Mouse (Mus musculus): ENCODE measurements at regions not wholly inside any gene's neighbourhood (a gene's known extent, or its start where the extent isn't known, plus 50 kb on each side); places are given as distances from the start of the nearest gene placed in this dataset.
A peak's percentile ranks its signal among the peaks of the same experiment; 100 is the strongest.

GRCm38 (mm10) chr3:157759856-157760255 is 165.0 kb downstream of the Cth start:
- Histone ChIP-seq H3K27me3 (ENCODE audit: control insufficient read depth, insufficient read depth, low read length) (no peaks in the 10 kb centered on the region), H3K4me3 (replicated peaks; ENCODE audit: insufficient read depth, low read depth, low read length) (no peak overlapping the region), H3K4me1 (ENCODE audit: control insufficient read depth, insufficient read depth, low read length) (no peaks in the 10 kb centered on the region), H3K27ac (ENCODE audit: insufficient read depth, low read length) (no peak overlapping the region)
- no peak for DNase-seq
- WGBS, result 93% methylated on average over 1 of the region's 1 CpGs
- TF ChIP-seq CTCF (IDR thresholded peaks at IDR 0.05; ENCODE audit: borderline replicate concordance, insufficient read depth, low read depth, low read length) (no peak), POLR2A (IDR thresholded peaks at IDR 0.05; ENCODE audit: borderline replicate concordance, insufficient read depth, low read length) (no peak)

GRCm38 (mm10) chr3:157754826-157755225 is 170.1 kb downstream of the Cth start:
- Histone ChIP-seq H3K27me3 (ENCODE audit: control insufficient read depth, insufficient read depth, low read length) (no peaks in the 10 kb centered on the region), H3K27ac (ENCODE audit: insufficient read depth, low read length) (no peak overlapping the region), H3K4me1 (ENCODE audit: control insufficient read depth, insufficient read depth, low read length) (no peaks in the 10 kb centered on the region), H3K4me3 (replicated peaks; ENCODE audit: insufficient read depth, low read depth, low read length) (no peak overlapping the region)
- no peak for DNase-seq
- no peak for TF ChIP-seq POLR2A (IDR thresholded peaks at IDR 0.05; ENCODE audit: borderline replicate concordance, insufficient read depth, low read length)
- no peak for TF ChIP-seq CTCF (IDR thresholded peaks at IDR 0.05; ENCODE audit: borderline replicate concordance, insufficient read depth, low read depth, low read length)
- 63% methylated on average over 4 of the region's 4 CpGs for WGBS

- no peak for DNase-seq
- peaks cover 7% of the 10 kb centered on the region for H3K4me1 ChIP-seq (ENCODE audit: control insufficient read depth, insufficient read depth, low read length)
- WGBS, result 32% methylated on average over 3 of the region's 3 CpGs
- TF ChIP-seq POLR2A (IDR thresholded peaks at IDR 0.05; ENCODE audit: borderline replicate concordance, insufficient read depth, low read length) (no peak), CTCF (IDR thresholded peaks at IDR 0.05; ENCODE audit: borderline replicate concordance, insufficient read depth, low read depth, low read length) (no peak)
- H3K27ac ChIP-seq (ENCODE audit: insufficient read depth, low read length), result no peak overlapping the region
- no peak overlapping the region for H3K4me3 ChIP-seq (replicated peaks; ENCODE audit: insufficient read depth, low read depth, low read length)
- no peaks in the 10 kb centered on the region for H3K27me3 ChIP-seq (ENCODE audit: control insufficient read depth, insufficient read depth, low read length)
These were observed 174.6 kb downstream of the Cth start for GRCm38 (mm10) chr3:157750266-157750665.

- H3K4me3 ChIP-seq (replicated peaks; ENCODE audit: insufficient read depth, low read depth, low read length), result no peak overlapping the region
- no peaks in the 10 kb centered on the region for H3K27me3 ChIP-seq (ENCODE audit: control insufficient read depth, insufficient read depth, low read length)
- TF ChIP-seq POLR2A (IDR thresholded peaks at IDR 0.05; ENCODE audit: borderline replicate concordance, insufficient read depth, low read length) (no peak), CTCF (IDR thresholded peaks at IDR 0.05; ENCODE audit: borderline replicate concordance, insufficient read depth, low read depth, low read length) (no peak)
- WGBS, result 11% methylated on average over 3 of the region's 3 CpGs
- peaks cover 7% of the 10 kb centered on the region for H3K4me1 ChIP-seq (ENCODE audit: control insufficient read depth, insufficient read depth, low read length)
- H3K27ac ChIP-seq (ENCODE audit: insufficient read depth, low read length), result no peak overlapping the region
- DNase-seq, result peak in 1 of 2 experiments; percentile 6
These were observed 176.4 kb downstream of the Cth start for GRCm38 (mm10) chr3:157748395-157749037.

GRCm38 (mm10) chr3:157743000-157743399 is 176.3 kb downstream of the Ptger3 start:
- Histone ChIP-seq H3K27me3 (ENCODE audit: control insufficient read depth, insufficient read depth, low read length) (no peaks in the 10 kb centered on the region), H3K4me1 (ENCODE audit: control insufficient read depth, insufficient read depth, low read length) (no peaks in the 10 kb centered on the region), H3K4me3 (replicated peaks; ENCODE audit: insufficient read depth, low read depth, low read length) (no peak overlapping the region), H3K27ac (ENCODE audit: insufficient read depth, low read length) (no peak overlapping the region)
- no peak for TF ChIP-seq POLR2A (IDR thresholded peaks at IDR 0.05; ENCODE audit: borderline replicate concordance, insufficient read depth, low read length)
- no peak for TF ChIP-seq CTCF (IDR thresholded peaks at IDR 0.05; ENCODE audit: borderline replicate concordance, insufficient read depth, low read depth, low read length)
- DNase-seq, result no peak
- WGBS, result 77% methylated on average over 1 of the region's 1 CpGs

- Histone ChIP-seq H3K27ac (ENCODE audit: insufficient read depth, low read length) (no peak overlapping the region), H3K4me1 (ENCODE audit: control insufficient read depth, insufficient read depth, low read length) (no peaks in the 10 kb centered on the region), H3K27me3 (ENCODE audit: control insufficient read depth, insufficient read depth, low read length) (no peaks in the 10 kb centered on the region), H3K4me3 (replicated peaks; ENCODE audit: insufficient read depth, low read depth, low read length) (no peak overlapping the region)
- WGBS, result 88% methylated on average over 1 of the region's 1 CpGs
- no peak for DNase-seq
- TF ChIP-seq POLR2A (IDR thresholded peaks at IDR 0.05; ENCODE audit: borderline replicate concordance, insufficient read depth, low read length) (no peak), CTCF (IDR thresholded peaks at IDR 0.05; ENCODE audit: borderline replicate concordance, insufficient read depth, low read depth, low read length) (no peak)
These were observed 173.1 kb downstream of the Ptger3 start for GRCm38 (mm10) chr3:157739628-157740294.

- 60% methylated on average over 4 of the region's 4 CpGs for WGBS
- H3K4me3 ChIP-seq (replicated peaks; ENCODE audit: insufficient read depth, low read depth, low read length), result no peak overlapping the region
- no peak for DNase-seq
- H3K27me3 ChIP-seq (ENCODE audit: control insufficient read depth, insufficient read depth, low read length), result no peaks in the 10 kb centered on the region
- no peak overlapping the region for H3K27ac ChIP-seq (ENCODE audit: insufficient read depth, low read length)
- TF ChIP-seq POLR2A (IDR thresholded peaks at IDR 0.05; ENCODE audit: borderline replicate concordance, insufficient read depth, low read length) (no peak), CTCF (IDR thresholded peaks at IDR 0.05; ENCODE audit: borderline replicate concordance, insufficient read depth, low read depth, low read length) (no peak)
- H3K4me1 ChIP-seq (ENCODE audit: control insufficient read depth, insufficient read depth, low read length), result no peaks in the 10 kb centered on the region
These were observed 165.6 kb downstream of the Ptger3 start for GRCm38 (mm10) chr3:157732136-157732940.
